Mouse (Mus musculus) ZHBTc4 (cell line): ENCODE results near the gene Esrrb.

ENCODE experiments used
- DNase-seq: peaks from one replicate; pipeline ENCODE4 v3.0.0-alpha.2; 2011; ENCODE audit warnings: low read depth, low spot score

Gene Esrrb

GRCm38 (mm10) chr12:86421490-86421904, 60.6 kb downstream of the Esrrb start:
- peak; percentile 66 for DNase-seq

DNA sequence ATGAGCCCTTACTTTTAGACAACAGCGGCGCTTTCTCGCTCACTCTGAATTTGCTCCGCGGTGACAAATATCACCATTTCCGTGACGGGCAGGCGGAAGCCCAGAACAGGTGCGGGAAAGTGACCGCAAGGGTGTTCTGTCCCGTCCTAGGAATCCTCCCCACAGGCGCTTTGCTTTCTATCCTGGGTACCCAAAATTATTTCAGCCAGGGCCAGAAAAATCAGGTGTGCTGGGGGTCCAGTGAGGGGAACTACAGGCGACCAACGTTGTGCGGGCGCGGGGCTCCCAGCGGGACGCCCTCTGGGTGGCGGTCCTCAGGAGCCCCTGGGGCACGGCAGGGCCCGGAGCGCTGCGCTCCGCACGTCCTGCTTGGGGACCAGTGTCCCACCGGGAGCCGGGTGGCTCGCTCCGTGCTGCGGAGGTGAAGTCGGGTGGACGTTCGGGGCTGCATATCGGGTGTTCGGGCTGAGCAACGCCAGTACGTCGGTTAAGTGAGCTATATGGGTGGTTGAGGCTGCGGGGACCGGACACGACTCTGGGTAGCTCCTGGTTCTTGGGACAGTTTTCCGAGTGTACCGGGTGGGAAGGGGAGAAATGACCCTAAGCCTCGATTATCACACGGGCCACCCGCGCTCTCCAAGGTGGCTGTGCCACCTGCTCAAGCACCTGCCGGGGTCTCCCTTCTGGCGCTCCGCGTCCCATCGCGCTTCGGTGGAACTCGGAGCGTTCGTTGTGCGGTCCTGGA, 61.4 kb downstream of the Esrrb start:
- peak; percentile 33 for DNase-seq

- DNase-seq = no peak
Measured at GRCm38 (mm10) chr12:86423102-86423501, 62.2 kb downstream of the Esrrb start.

DNA sequence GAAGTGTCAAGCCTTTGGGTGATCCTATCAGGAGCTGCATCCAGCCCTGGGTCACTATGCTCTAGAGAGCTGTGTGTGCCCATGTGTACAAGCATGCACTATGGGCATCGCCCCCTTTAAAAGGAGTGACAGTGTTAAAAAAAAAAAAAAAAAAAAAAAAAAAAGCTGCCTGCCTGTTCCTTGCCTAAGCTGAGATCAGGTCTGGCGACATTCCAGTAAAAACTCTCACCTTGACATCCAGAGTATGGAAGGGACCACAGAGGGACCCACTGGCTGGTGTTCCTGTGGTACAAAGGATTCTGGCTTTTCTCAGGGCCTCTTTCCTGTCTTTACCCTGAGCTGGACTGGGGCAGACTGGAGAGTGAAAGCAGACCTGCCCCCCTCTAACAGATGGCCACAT, 66.7 kb downstream of the Esrrb start:
- DNase-seq = no peak

GRCm38 (mm10) chr12:86431671-86432070, 70.8 kb downstream of the Esrrb start:
- no peak for DNase-seq

- peak; percentile 92 for DNase-seq
Measured at GRCm38 (mm10) chr12:86433371-86433821, 72.5 kb downstream of the Esrrb start.

GRCm38 (mm10) chr12:86435651-86436050, 74.7 kb downstream of the Esrrb start:
- peak; percentile 73 for DNase-seq

DNA sequence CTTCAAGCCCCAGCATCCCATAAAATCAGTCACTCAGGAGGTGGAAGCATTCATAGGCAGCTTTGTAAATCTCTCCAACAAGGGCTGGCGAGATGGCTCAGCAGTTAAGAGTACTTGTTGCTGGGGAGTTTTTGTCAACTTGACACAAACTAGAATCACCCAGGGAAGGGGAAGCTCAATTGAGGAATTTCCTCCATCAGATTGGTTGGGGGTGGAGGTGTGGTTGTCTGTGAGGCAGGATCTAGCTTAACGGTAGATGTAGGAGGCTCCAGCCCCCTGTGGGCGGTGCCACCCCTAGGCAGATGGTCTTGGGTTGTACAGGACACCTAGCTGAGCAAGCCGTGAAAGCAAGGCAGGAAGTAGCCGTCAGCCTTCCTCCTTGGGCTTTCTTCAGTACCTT, 89.9 kb downstream of the Esrrb start:
- DNase-seq = peak; percentile 86

DNA sequence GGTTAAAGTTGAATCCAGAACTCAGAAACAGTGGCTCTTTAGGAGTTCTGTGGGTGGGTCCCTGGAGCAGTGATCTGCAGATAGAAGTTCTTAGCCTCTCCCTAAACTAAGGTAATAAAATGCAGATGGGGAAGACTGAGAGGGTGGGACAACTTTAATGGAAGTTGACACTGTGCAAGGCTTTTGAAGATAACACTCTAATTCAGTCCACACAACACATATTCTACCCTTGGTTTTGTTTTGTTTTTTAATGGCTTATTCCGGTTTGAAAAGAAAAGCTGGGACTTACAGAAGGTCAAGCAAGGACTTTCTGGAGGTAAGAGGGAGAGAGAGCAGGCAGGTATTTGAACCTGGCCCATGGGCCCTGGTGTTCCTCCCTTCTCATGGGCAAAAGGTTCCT, 94.1 kb downstream of the Esrrb start:
- peak; percentile 84 for DNase-seq

DNA sequence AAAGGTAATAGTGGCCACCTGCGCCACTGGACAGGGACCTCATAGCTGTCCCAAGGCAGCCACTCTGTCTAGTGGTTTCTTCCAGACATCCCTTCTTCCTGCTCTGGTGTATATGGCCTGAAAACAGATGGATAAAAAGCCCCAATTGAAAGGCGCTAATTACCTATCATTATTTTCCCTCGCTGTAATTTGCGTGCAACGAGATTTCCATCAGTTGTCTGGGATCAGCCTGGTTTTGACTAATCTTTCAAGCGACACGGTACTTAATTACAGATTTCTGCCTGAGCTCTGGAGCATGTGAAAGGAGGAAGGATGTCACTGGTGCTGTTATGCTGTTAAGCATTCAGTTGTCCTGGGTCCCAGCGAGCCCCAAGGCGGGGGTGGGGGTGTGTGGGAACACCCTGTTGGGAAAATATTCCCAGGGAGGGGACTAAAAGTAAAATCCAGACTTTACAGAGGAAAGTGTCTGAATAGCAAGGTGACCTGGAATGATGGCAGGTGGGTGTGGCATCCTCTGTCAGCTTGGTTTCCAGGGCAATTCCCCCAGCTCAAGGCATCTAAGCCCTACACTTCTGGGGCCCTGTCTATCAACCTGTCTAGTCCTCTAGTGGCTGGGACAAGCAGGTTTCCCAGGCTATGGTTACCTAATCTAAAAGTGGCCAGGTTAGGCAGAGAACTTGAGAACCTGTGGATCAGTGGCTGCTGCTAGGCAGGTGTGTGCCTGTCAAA, 102.0 kb downstream of the Esrrb start:
- peak; percentile 74 for DNase-seq

- DNase-seq = no peak
Measured at GRCm38 (mm10) chr12:86464385-86464784, 103.5 kb downstream of the Esrrb start.

DNA sequence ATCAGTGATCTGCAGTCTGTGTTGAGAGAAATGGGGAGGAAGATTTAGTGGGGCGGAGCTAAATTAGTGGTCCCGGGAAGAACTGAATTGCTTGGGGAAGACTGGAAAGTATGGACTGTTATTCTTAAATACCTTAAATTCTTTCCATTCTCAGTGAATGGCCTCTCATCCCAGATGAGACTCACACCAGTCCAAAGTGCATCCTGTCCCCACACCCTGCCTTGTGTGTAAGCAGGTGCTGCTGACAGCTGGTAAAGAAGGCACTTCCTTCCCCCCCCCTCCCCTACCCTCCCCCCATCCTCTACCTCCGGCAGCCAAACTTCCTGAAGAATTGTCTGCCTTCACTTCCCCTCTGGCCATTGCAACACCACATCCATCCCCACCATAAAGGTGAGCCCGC, 105.3 kb downstream of the Esrrb start:
- DNase-seq = peak; percentile 93

GRCm38 (mm10) chr12:86469919-86470318, 109.0 kb downstream of the Esrrb start:
- DNase-seq = peak; percentile 96

- DNase-seq = peak; percentile 92
Measured at GRCm38 (mm10) chr12:86470912-86471311, 110.0 kb downstream of the Esrrb start.

DNA sequence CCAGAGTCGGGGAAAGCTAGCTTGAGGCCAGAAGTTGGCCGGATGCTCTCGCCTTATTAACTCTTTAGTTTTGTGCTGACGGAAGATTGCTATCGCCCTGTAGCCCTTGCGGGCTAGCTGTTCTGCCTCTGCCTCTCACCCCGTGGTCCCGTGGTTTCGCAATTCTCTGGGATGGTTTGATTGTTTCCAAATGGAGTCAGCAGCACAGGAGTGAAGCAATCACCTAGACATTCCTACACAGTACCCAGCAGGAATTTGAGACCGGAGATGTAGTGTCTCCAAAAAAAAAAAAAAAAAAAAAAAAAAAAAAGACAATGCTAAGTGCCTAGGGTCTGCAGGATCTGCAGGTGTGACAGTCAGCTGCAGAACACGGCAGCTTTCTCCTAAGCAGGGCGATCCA, 112.7 kb downstream of the Esrrb start:
- DNase-seq = no peak

GRCm38 (mm10) chr12:86475994-86476393, 115.1 kb downstream of the Esrrb start:
- no peak for DNase-seq

DNA sequence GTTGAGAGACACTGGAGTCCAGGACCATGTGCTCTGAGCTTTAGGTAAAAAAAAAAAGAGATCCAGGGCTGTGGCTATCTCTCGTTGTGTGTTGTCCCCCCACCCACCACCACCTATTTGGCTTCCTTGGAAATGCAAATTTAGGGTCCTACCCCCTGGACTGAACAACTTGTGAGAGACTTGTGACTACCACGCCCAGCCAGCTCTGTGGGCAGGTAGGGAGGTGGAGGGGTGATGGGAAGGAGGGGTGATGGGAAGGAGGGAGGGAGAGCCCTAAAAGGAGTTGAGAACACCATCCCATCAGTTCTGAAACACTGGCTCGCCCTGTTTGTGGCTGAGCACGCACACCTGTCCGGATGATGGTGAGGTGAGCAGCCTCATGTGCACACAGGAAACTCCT, 118.0 kb downstream of the Esrrb start:
- DNase-seq = peak; percentile 80

DNA sequence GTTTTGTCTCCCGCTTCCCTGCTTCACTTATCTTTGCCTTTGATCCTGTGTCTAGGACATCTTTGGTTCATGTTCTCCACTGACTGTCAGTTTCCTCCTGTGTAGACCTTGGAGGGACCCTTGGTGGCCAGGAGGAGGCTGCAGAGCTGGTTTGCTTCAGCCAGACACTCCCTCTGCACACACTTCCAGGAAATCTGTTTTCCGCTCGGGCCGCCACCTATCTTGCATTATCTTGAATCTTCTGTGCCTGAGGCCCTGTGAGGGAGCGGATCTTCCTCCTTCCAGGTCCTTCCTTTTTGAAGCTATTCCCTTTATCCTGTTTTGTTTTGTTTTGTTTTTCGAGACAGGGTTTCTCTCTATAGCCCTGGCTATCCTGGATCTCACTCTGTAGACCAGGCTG, 121.1 kb downstream of the Esrrb start:
- peak; percentile 64 for DNase-seq

DNA sequence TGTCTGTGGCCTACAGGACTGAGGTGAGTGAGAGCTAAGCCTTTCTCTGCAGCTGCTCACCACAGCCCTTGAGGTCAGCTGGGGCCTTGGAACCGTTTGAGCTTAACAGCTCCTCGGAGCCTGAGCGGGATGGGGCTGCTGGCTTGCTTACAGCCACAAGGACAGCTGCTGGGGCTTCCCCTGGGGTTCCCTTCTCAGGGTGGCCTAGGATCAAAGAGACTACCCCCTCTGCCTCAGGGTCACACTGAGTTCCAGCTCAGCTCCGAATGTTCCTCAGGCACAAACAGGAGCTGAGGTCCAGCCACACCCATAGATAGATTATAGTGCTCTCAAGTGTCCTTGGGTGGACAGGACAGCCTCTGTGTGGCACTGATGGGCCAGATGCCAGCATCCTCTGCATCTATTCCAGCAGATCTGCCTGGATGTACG, 122.5 kb downstream of the Esrrb start:
- DNase-seq = no peak

- DNase-seq = no peak
Measured at GRCm38 (mm10) chr12:86488005-86488404, 127.1 kb downstream of the Esrrb start.

- DNase-seq = peak; percentile 70
Measured at GRCm38 (mm10) chr12:86490052-86490451, 129.1 kb downstream of the Esrrb start.

DNA sequence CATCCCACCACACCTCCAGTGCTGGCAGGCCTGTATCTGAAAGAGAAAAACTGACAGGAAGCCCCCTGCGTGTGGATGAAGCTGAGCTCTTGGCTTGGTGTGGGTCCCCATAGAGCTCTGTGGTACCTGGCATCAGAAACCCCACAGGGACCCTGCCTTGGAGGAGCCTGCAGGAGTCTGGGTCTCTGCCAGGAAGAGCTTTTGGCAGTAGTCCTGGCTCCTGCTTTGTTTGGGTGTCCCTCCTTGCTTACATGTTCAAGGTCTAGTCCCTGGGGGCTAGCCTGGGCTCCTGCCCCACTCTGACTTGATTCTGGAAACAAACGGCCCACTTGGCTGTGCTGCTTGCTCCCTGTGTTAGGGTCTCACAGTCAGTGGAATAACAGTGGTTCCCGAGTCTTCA, 130.6 kb downstream of the Esrrb start:
- no peak for DNase-seq

GRCm38 (mm10) chr12:86492822-86493221, 131.9 kb downstream of the Esrrb start:
- no peak for DNase-seq
